Mouse (Mus musculus) yolk sac, embryonic 10.5 days (tissue): ENCODE results near the gene Cemip2.

Experiments
- DNase-seq: peaks from one replicate; pipeline ENCODE4 v3.0.0-alpha.2; 2017; ENCODE audit warnings: low spot score

Cemip2 gene

GRCm38 (mm10) chr19:21778147-21778917 is at the start of gene Cemip2:
Gene Cemip2, plus strand, starts transcription at chr19:21778342.
- peak; percentile 96 for DNase-seq

GRCm38 (mm10) chr19:21728342-21728741 is 49.8 kb upstream of the Cemip2 start:
- DNase-seq = no peak

- no peak for DNase-seq
Observed at GRCm38 (mm10) chr19:21731887-21732286, 46.3 kb upstream of the Cemip2 start.

GRCm38 (mm10) chr19:21733176-21733575 is 45.0 kb upstream of the Cemip2 start:
- DNase-seq = no peak

GRCm38 (mm10) chr19:21734112-21734511 is 44.0 kb upstream of the Cemip2 start:
- no peak for DNase-seq

- DNase-seq = no peak
Observed at GRCm38 (mm10) chr19:21737446-21737845, 40.7 kb upstream of the Cemip2 start.

GRCm38 (mm10) chr19:21737881-21738590 is 40.1 kb upstream of the Cemip2 start:
- DNase-seq = peak; percentile 9

- DNase-seq = peak; percentile 35
Observed at GRCm38 (mm10) chr19:21738591-21739280, 39.4 kb upstream of the Cemip2 start.

GRCm38 (mm10) chr19:21742138-21742537 is 36.0 kb upstream of the Cemip2 start:
- no peak for DNase-seq

GRCm38 (mm10) chr19:21745586-21745985 is 32.6 kb upstream of the Cemip2 start:
- no peak for DNase-seq

GRCm38 (mm10) chr19:21747356-21747755 is 30.8 kb upstream of the Cemip2 start:
- DNase-seq = peak; percentile 27

GRCm38 (mm10) chr19:21750154-21750553 is 28.0 kb upstream of the Cemip2 start:
- no peak for DNase-seq

GRCm38 (mm10) chr19:21761676-21762075 is 16.5 kb upstream of the Cemip2 start:
- DNase-seq = no peak

- no peak for DNase-seq
Observed at GRCm38 (mm10) chr19:21764013-21764412, 14.1 kb upstream of the Cemip2 start.

GRCm38 (mm10) chr19:21764738-21765137 is 13.4 kb upstream of the Cemip2 start:
- no peak for DNase-seq

GRCm38 (mm10) chr19:21767500-21768045 is 10.6 kb upstream of the Cemip2 start:
- no peak for DNase-seq

GRCm38 (mm10) chr19:21769796-21770195 is 8.3 kb upstream of the Cemip2 start:
- DNase-seq = no peak

GRCm38 (mm10) chr19:21771586-21771985 is 6.6 kb upstream of the Cemip2 start:
- DNase-seq = no peak

GRCm38 (mm10) chr19:21773621-21774020 is 4.5 kb upstream of the Cemip2 start:
- DNase-seq = no peak

GRCm38 (mm10) chr19:21775629-21776028 is 2.5 kb upstream of the Cemip2 start:
- DNase-seq = no peak

GRCm38 (mm10) chr19:21776671-21777070 is 1.5 kb upstream of the Cemip2 start:
- no peak for DNase-seq

- DNase-seq = no peak
Observed at GRCm38 (mm10) chr19:21777171-21777731, 891 bp upstream of the Cemip2 start.
